Mouse (Mus musculus) G1E (cell line): ENCODE results near the gene Hnrnpul1. TPM values are rescaled to one million over a fixed set of nuclear protein-coding genes. Genes with fewer than 3 reads are reported as not detected.

Source experiments
- ATAC-seq: 2 replicates; pipeline ENCODE4 v1.8.0; 2016; ENCODE audit warnings: mild to moderate bottlenecking; ENCODE audit not compliant: insufficient number of reproducible peaks, poor library complexity, low FRiP score, severe bottlenecking; ENCODE audit errors: extremely low read depth
- DNase-seq: peaks from one replicate; pipeline ENCODE4 v3.0.0; 2012; ENCODE audit warnings: low spot score
- H3K27me3 ChIP-seq: 2 replicates; pipeline ENCODE4 v1.6.1; 2012; ENCODE audit warnings: mild to moderate bottlenecking, low read length, inconsistent platforms; ENCODE audit not compliant: insufficient read depth
- H3K36me3 ChIP-seq: replicated peaks from 2 replicates; pipeline ENCODE3; 2012; ENCODE audit warnings: mild to moderate bottlenecking, inconsistent platforms
- H3K4me1 ChIP-seq: 2 replicates; pipeline ENCODE4 v1.6.1; 2012; ENCODE audit warnings: low read depth, low read length, inconsistent platforms, mixed read lengths; ENCODE audit not compliant: insufficient read depth
- H3K4me3 ChIP-seq: 2 replicates; pipeline ENCODE4 v1.5.1; 2012; ENCODE audit warnings: low read depth, mild to moderate bottlenecking, inconsistent platforms, low read length, moderate library complexity, mixed read lengths
- H3K9me3 ChIP-seq: replicated peaks from 2 replicates; pipeline ENCODE4 v1.6.1; 2012; ENCODE audit warnings: inconsistent platforms
- CTCF ChIP-seq: IDR thresholded peaks from 2 replicates; pipeline ENCODE4 v1.5.1; 2012; ENCODE audit warnings: low read depth, low read length, inconsistent platforms, mixed read lengths
- GATA1 ChIP-seq: IDR thresholded peaks from 2 replicates; pipeline ENCODE4 v1.6.1; 2012; ENCODE audit warnings: borderline replicate concordance, low read length, inconsistent platforms, mixed read lengths
- GATA2 ChIP-seq: IDR thresholded peaks from 2 replicates; pipeline ENCODE4 v1.6.1; 2012; ENCODE audit warnings: low read depth, low read length, inconsistent platforms, borderline replicate concordance
- POLR2AphosphoS5 ChIP-seq: IDR thresholded peaks from 2 replicates; pipeline ENCODE4 v1.6.1; 2012; ENCODE audit warnings: low read depth, low read length, inconsistent platforms; ENCODE audit not compliant: insufficient replicate concordance
- TAL1 ChIP-seq: conservative IDR thresholded peaks from 2 replicates; pipeline ENCODE4 v1.6.1; 2012; ENCODE audit warnings: low read depth, low read length, inconsistent platforms, mixed read lengths
- polyA plus RNA-seq: library from polyadenylated mRNA; stranded (reverse); fragments of >175 nt; gene quantifications from 2 replicates; pipeline ENCODE4 v1.2.3, GENCODE M21; 2012
- total RNA-seq, 2 experiments: library from RNA; stranded (forward) in 1 of 2; stranded (reverse) in 1 of 2; fragments of 200-1000 nt in 1 of 2; fragments of >200 nt in 1 of 2; fragmentation: Nextera tagmentation in 1 of 2; gene quantifications; 2 replicates each; pipeline ENCODE4 v1.2.3; 2014 to 2017

The Hnrnpul1 gene
- total and polyA plus RNA-seq, 3 experiments: 116 to 382 (median 375) TPM

GRCm38 (mm10) chr7:25710519-25711130, 43.9 kb downstream of the Hnrnpul1 start:
- no peak for DNase-seq
- peak overlapping the region; percentile 20; the same call in 1 of the 2 replicates for H3K4me3 ChIP-seq
- peaks cover 88% of the 10 kb centered on the region for H3K4me1 ChIP-seq

GRCm38 (mm10) chr7:25709961-25710360, 44.6 kb downstream of the Hnrnpul1 start:
- ATAC-seq: no peak

More at GRCm38 (mm10) chr7:25710519-25711130, 43.9 kb downstream of the Hnrnpul1 start:
- 0 out of 2 replicates have a peak, but pooled peaks have one; percentile 47 for TF ChIP-seq POLR2AphosphoS5
- TF ChIP-seq CTCF: no peak
- peaks cover 100% of the 10 kb centered on the region for H3K36me3 ChIP-seq
- no peaks in the 10 kb centered on the region for H3K9me3 ChIP-seq
- H3K27me3 ChIP-seq: no peaks in the 10 kb centered on the region
- no peak for ATAC-seq

GRCm38 (mm10) chr7:25707581-25708292, 46.8 kb downstream of the Hnrnpul1 start:
- Histone ChIP-seq H3K4me3 (peak overlapping the region; percentile 5; the same call in 1 of the 2 replicates), H3K36me3 (peaks cover 98% of the 10 kb centered on the region), H3K4me1 (peaks cover 90% of the 10 kb centered on the region), H3K27me3 (no peaks in the 10 kb centered on the region), H3K9me3 (no peaks in the 10 kb centered on the region)
- TF ChIP-seq GATA1 (no peak), POLR2AphosphoS5 (peak; percentile 47), GATA2 (no peak), TAL1 (no peak), CTCF (no peak)
- ATAC-seq (no peak), DNase-seq (no peak)

More at GRCm38 (mm10) chr7:25709961-25710360, 44.6 kb downstream of the Hnrnpul1 start:
- peaks cover 100% of the 10 kb centered on the region for H3K36me3 ChIP-seq
- H3K4me3 ChIP-seq: no peak overlapping the region; the same call in 1 of the 2 replicates
- no peaks in the 10 kb centered on the region for H3K27me3 ChIP-seq
- peaks cover 89% of the 10 kb centered on the region for H3K4me1 ChIP-seq
- DNase-seq: no peak
- TF ChIP-seq POLR2AphosphoS5 (no peak), GATA2 (no peak), GATA1 (no peak), CTCF (no peak), TAL1 (no peak)
- no peaks in the 10 kb centered on the region for H3K9me3 ChIP-seq

- TF ChIP-seq POLR2AphosphoS5 (0 out of 2 replicates have a peak, but pooled peaks have one; percentile 10), CTCF (no peak), TAL1 (no peak), GATA1 (no peak), GATA2 (no peak)
- peaks cover 81% of the 10 kb centered on the region for H3K4me1 ChIP-seq
- no peaks in the 10 kb centered on the region for H3K27me3 ChIP-seq
- H3K9me3 ChIP-seq: peaks cover 4% of the 10 kb centered on the region
- H3K4me3 ChIP-seq: no peak overlapping the region
- DNase-seq (no peak), ATAC-seq (no peak)
- peaks cover 97% of the 10 kb centered on the region for H3K36me3 ChIP-seq
Observed at GRCm38 (mm10) chr7:25706578-25707170, 47.9 kb downstream of the Hnrnpul1 start.

GRCm38 (mm10) chr7:25705801-25706251, 48.7 kb downstream of the Hnrnpul1 start:
- no peak for ATAC-seq
- H3K36me3 ChIP-seq: peaks cover 97% of the 10 kb centered on the region
- peaks cover 73% of the 10 kb centered on the region for H3K4me1 ChIP-seq

GRCm38 (mm10) chr7:25704716-25705364, 49.7 kb downstream of the Hnrnpul1 start:
- ATAC-seq: no peak
- peaks cover 63% of the 10 kb centered on the region for H3K4me1 ChIP-seq
- peaks cover 97% of the 10 kb centered on the region for H3K36me3 ChIP-seq
- no peak for TF ChIP-seq GATA1
- H3K4me3 ChIP-seq: no peak overlapping the region; the same call in 1 of the 2 replicates
- peaks cover 17% of the 10 kb centered on the region for H3K9me3 ChIP-seq
- no peaks in the 10 kb centered on the region for H3K27me3 ChIP-seq
- DNase-seq: no peak

More at GRCm38 (mm10) chr7:25705801-25706251, 48.7 kb downstream of the Hnrnpul1 start:
- Histone ChIP-seq H3K4me3 (peak overlapping the region; percentile 52; the same call in 1 of the 2 replicates), H3K27me3 (no peaks in the 10 kb centered on the region), H3K9me3 (peaks cover 13% of the 10 kb centered on the region)
- 0 out of 2 replicates have a peak, but pooled peaks have one; percentile 59 for TF ChIP-seq POLR2AphosphoS5
- TF ChIP-seq TAL1: no peak
- no peak for DNase-seq
